7 mouse cellular contexts compared by ENCODE assay signal in genomic region chr10:30600542-30600966, GRCm38 (mm10). TPM values are rescaled to one million over a fixed set of nuclear protein-coding genes. Genes with fewer than 3 reads are reported as not detected.
A peak's percentile ranks its signal among the peaks of the same experiment; 100 is the strongest.
DNase-seq lines count a peak whose midpoint lies in the region; ATAC-seq lines count a peak whose summit lies in the region.

Gene Trmt11 (minus strand): TSS chr10:30600749.

- H3K4me3 ChIP-seq in limb, embryonic 10.5 days, result peak within 1 kb of the TSS; percentile 83
- peak within 1 kb of the TSS; percentile 84 for H3K4me3 ChIP-seq in midbrain, embryonic 13.5 days (replicated peaks)

- H3K27ac ChIP-seq in limb, embryonic 10.5 days, result peak within 1 kb of the TSS; percentile 94
- peak within 1 kb of the TSS; percentile 88 for H3K27ac ChIP-seq in midbrain, embryonic 13.5 days

- peaks cover 8% of the 10 kb centered on the region for H3K4me1 ChIP-seq in limb, embryonic 10.5 days
- H3K4me1 ChIP-seq in midbrain, embryonic 13.5 days (replicated peaks), result peaks cover 19% of the 10 kb centered on the region

- H3K27me3 ChIP-seq in limb, embryonic 10.5 days (ENCODE audit: low read depth, poor library complexity, severe bottlenecking), result no peaks in the 10 kb centered on the region
- H3K27me3 ChIP-seq in midbrain, embryonic 13.5 days, result no peaks in the 10 kb centered on the region

- H3K9me3 ChIP-seq in limb, embryonic 10.5 days (replicated peaks), result no peaks in the 10 kb centered on the region
- H3K9me3 ChIP-seq in midbrain, embryonic 13.5 days, result no peaks in the 10 kb centered on the region

- peak; percentile 98 for ATAC-seq in midbrain, embryonic 13.5 days

- H3K36me3 ChIP-seq in limb, embryonic 10.5 days, result peaks cover 18% of the 10 kb centered on the region
- peaks cover 14% of the 10 kb centered on the region for H3K36me3 ChIP-seq in midbrain, embryonic 13.5 days

- DNase-seq in adrenal gland, adult 8-10 months, result peak; percentile 88
- peak; percentile 90 for DNase-seq in embryo, embryonic 9.5 days (ENCODE audit: extremely low spot score)
- peak; percentile 27 for DNase-seq in gonadal fat pad, adult 2 months (ENCODE audit: low read depth)
- DNase-seq in kidney, adult 11 months, result peak; percentile 87
- peak; percentile 94 for DNase-seq in limb, embryonic 10.5 days (ENCODE audit: low spot score)
- DNase-seq in spleen, adult 12 weeks (ENCODE audit: low spot score), result peak; percentile 74

- peak within 1 kb of the TSS; percentile 85 for H3K4me2 ChIP-seq in midbrain, embryonic 13.5 days (replicated peaks)

- peak within 1 kb of the TSS; percentile 85 for H3K9ac ChIP-seq in midbrain, embryonic 13.5 days (replicated peaks)

- WGBS in limb, embryonic 10.5 days, result under 1% methylated on average over 28 of the region's 28 CpGs
- WGBS in midbrain, embryonic 13.5 days, result under 1% methylated on average over 28 of the region's 28 CpGs

RNA-seq across cellular contexts. Expression of gene Trmt11, which starts in this region (rescaled TPM):
- 10 to 100 TPM in 3 of 4 experiments, 1 to 10 TPM in 1; 8.0 to 14.6 (median 12.6) TPM for total RNA-seq in adrenal gland, adult 8-10 months (2022)
- polyA plus RNA-seq in gonadal fat pad, adult 2 months (2012; rRNA removed), result 0.62 and 1.4 TPM in 2 replicates
- 32.6 and 36.2 TPM in 2 replicates for polyA plus RNA-seq in limb, embryonic 10.5 days (2016; fragmentation: Nextera tagmentation; extraction: Ambion mirVana)
- 24.0 and 28.5 TPM in 2 replicates for polyA plus RNA-seq in midbrain, embryonic 13.5 days (2015; fragmentation: Nextera tagmentation; extraction: Ambion mirVana)

Comparison
In these comparisons a context has a peak if more than half of its experiments do, and no peak if none do; other contexts are left out.
1. Peak in every context shown above with its lines: DNase-seq, ATAC-seq, H3K4me3 ChIP-seq and H3K27ac ChIP-seq.
2. RNA of gene Trmt11 (polyA plus RNA-seq): 32.6 to 36.2 TPM in limb, embryonic 10.5 days and 24.0 to 28.5 TPM in midbrain, embryonic 13.5 days; 0.62 to 1.4 TPM in gonadal fat pad, adult 2 months; every median in the first group is over 10 times any median in the second.
3. DNase-seq: peak in every context shown above with its lines; median percentile 94 in limb, embryonic 10.5 days; 90 in embryo, embryonic 9.5 days; 88 in adrenal gland, adult 8-10 months; 87 in kidney, adult 11 months; 74 in spleen, adult 12 weeks; 27 in gonadal fat pad, adult 2 months.